Mouse (Mus musculus) monocyte, adult 5-6 weeks (primary cell): Measurements from ENCODE around the gene Fam173a. TPM values are rescaled to one million over a fixed set of nuclear protein-coding genes. Genes with fewer than 3 reads are reported as not detected.

Experiments used
- total RNA-seq: library from RNA; stranded (forward); fragments of 200-1000, 200-491, 200-594 nt; gene quantifications from 3 replicates; pipeline ENCODE4 v1.2.3, GENCODE M21; 2017

The Fam173a gene
- total RNA-seq, 1 experiment from 2014 or later, result 30.7 TPM

Other genes starting within 250 kb of the Fam173a start
- gene Sox8, start 222.2 kb downstream of the Fam173a start, total RNA-seq, result 1.2 TPM in 1 of 3 replicates, not detected in the others
- gene Lmf1, start 213.8 kb downstream of the Fam173a start, total RNA-seq, result 10.4 to 17.8 TPM (median 11.8 TPM) in 3 replicates
- gene Gng13, start 75.7 kb downstream of the Fam173a start, total RNA-seq, result not detected in 3 replicates
- gene Chtf18, start 65.5 kb downstream of the Fam173a start, total RNA-seq, result 1.1 to 5.0 TPM (median 3.0 TPM) in 3 replicates
- gene Rpusd1, start 65.2 kb downstream of the Fam173a start, total RNA-seq, result 0.95 to 2.5 TPM in 2 of 3 replicates, not detected in the other
- not detected in 3 replicates for gene Mslnl, start 56.9 kb downstream of the Fam173a start, total RNA-seq
- gene Msln, start 38.5 kb downstream of the Fam173a start, total RNA-seq, result not detected in 3 replicates
- gene Narfl, start 19.1 kb downstream of the Fam173a start, total RNA-seq, result 22.3 to 32.1 TPM (median 27.3 TPM) in 3 replicates
- 16.0 to 49.1 TPM (median 25.3 TPM) in 3 replicates for gene Haghl, start 7.2 kb downstream of the Fam173a start, total RNA-seq
- gene Ccdc78, start 6.3 kb downstream of the Fam173a start, total RNA-seq, result not detected in 3 replicates
- gene AC134908.4, start 2.8 kb upstream of the Fam173a start, total RNA-seq, result not detected in 3 replicates
- gene Metrn, start 4.2 kb upstream of the Fam173a start, total RNA-seq, result 5.1 to 6.4 TPM (median 6.1 TPM) in 3 replicates
- gene Fbxl16, start 16.2 kb upstream of the Fam173a start, total RNA-seq, result not detected in 3 replicates
- 10.7 to 16.6 TPM (median 15.6 TPM) in 3 replicates for gene Wdr24, start 30.7 kb upstream of the Fam173a start, total RNA-seq
- 7.9 to 20.3 TPM (median 11.0 TPM) in 3 replicates for gene Jmjd8, start 36.0 kb upstream of the Fam173a start, total RNA-seq
- gene Stub1, start 40.5 kb upstream of the Fam173a start, total RNA-seq, result 74.5 to 81.4 TPM (median 75.3 TPM) in 3 replicates
- 1.8 TPM in 1 of 3 replicates, not detected in the others for gene Rhbdl1, start 44.4 kb upstream of the Fam173a start, total RNA-seq
- 0.43 to 2.9 TPM (median 2.1 TPM) in 3 replicates for gene Gm20683, start 48.9 kb upstream of the Fam173a start, total RNA-seq
- gene Rhot2, start 52.0 kb upstream of the Fam173a start, total RNA-seq, result 17.6 to 38.7 TPM (median 34.3 TPM) in 3 replicates
- 2.9 to 7.7 TPM (median 3.4 TPM) in 3 replicates for gene Wdr90, start 68.6 kb upstream of the Fam173a start, total RNA-seq
- gene Mcrip2, start 75.9 kb upstream of the Fam173a start, total RNA-seq, result 1.1 to 5.7 TPM (median 1.6 TPM) in 3 replicates
- gene Mettl26, start 82.2 kb upstream of the Fam173a start, total RNA-seq, result 1.3 to 10.0 TPM (median 7.0 TPM) in 3 replicates
- 1.0 to 2.1 TPM (median 1.4 TPM) in 3 replicates for gene Wfikkn1, start 88.0 kb upstream of the Fam173a start, total RNA-seq
- gene Rab40c, start 126.8 kb upstream of the Fam173a start, total RNA-seq, result 3.5 to 7.1 TPM (median 3.8 TPM) in 3 replicates
- 13.5 to 34.1 TPM (median 18.4 TPM) in 3 replicates for gene Pigq, start 152.0 kb upstream of the Fam173a start, total RNA-seq
- not detected in 3 replicates for gene Nhlrc4, start 152.1 kb upstream of the Fam173a start, total RNA-seq
- not detected in 3 replicates for gene A930017K11Rik, start 159.7 kb upstream of the Fam173a start, total RNA-seq
- 2.3 to 6.6 TPM (median 6.1 TPM) in 3 replicates for gene Capn15, start 192.9 kb upstream of the Fam173a start, total RNA-seq